Mouse (Mus musculus): ENCODE data around the gene Acer3.

DNA sequence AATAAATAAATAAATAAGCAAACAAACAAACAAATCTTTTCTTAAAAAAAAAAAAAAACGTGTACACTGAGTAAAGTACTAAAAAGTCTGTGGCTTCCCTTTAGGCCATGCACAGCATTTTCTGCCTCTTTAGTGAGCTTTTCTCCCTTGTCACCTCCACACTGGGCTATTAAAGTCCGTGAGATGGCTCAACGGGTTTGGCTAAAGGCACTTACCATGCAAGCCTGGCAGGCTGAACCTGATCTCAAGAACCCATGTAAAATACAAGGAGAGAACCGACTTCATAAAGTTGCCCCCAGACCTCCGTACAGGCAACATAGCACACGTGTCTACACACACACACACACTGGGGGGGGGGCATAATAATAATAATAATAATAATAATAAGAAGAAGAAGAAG is 10.7 kb downstream of the Acer3 start:
- TF ChIP-seq POLR2A (IDR thresholded peaks at IDR 0.05; ENCODE audit: low read depth, low read length) (no peak), CTCF (IDR thresholded peaks at IDR 0.05; ENCODE audit: extremely low read depth, insufficient read length, insufficient replicate concordance, low read depth, low read length) (no peak)

All from small intestine, adult 2 months (tissue).